Mouse (Mus musculus) layer of hippocampus, adult 6 months (tissue): Measurements from ENCODE around the gene Hist2h2be. TPM values are rescaled to one million over a fixed set of nuclear protein-coding genes. Genes with fewer than 3 reads are reported as not detected.

Experiments
- microRNA-seq: library from miRNA; unstranded; fragments of <30 nt; microRNA quantifications from one replicate; pipeline ENCODE4 v1.2.0, GENCODE M21; 2020
- polyA plus RNA-seq: library from polyadenylated mRNA; unstranded; fragments of <200 nt; fragmentation: Nextera tagmentation; gene quantifications from 2 replicates; pipeline ENCODE4 v1.2.3, GENCODE M21; 2021

Hist2h2be gene
- polyA plus RNA-seq, 1 experiment from 2014 or later: 7.2 TPM

Small RNA genes within 50 kb of the gene (microRNA-seq; reads per million reads assigned to microRNA genes)
- not detected for gene Gm44492
- gene Gm47311: not detected
- not detected for gene Gm47313

Other genes with a start within 250 kb of the Hist2h2be start
- gene Plekho1, start 225.1 kb upstream of the Hist2h2be start, polyA plus RNA-seq: 10.1 and 15.2 TPM in 2 replicates
- gene Vps45, start 162.7 kb upstream of the Hist2h2be start, polyA plus RNA-seq: 20.4 and 23.1 TPM in 2 replicates
- gene Otud7b, start 116.6 kb upstream of the Hist2h2be start, polyA plus RNA-seq: 7.7 and 8.0 TPM in 2 replicates
- gene Mtmr11, start 59.1 kb upstream of the Hist2h2be start, polyA plus RNA-seq: 2.4 and 3.0 TPM in 2 replicates
- 26.4 and 34.0 TPM in 2 replicates for gene Sf3b4, start 48.8 kb upstream of the Hist2h2be start, polyA plus RNA-seq
- 59.4 and 61.5 TPM in 2 replicates for gene Sv2a, start 40.0 kb upstream of the Hist2h2be start, polyA plus RNA-seq
- gene Bola1, start 1.4 kb upstream of the Hist2h2be start, polyA plus RNA-seq: 77.8 and 84.9 TPM in 2 replicates
- gene Hist2h2ab, start 1.3 kb upstream of the Hist2h2be start, polyA plus RNA-seq: 1.0 TPM in 1 of 2 replicates, not detected in the other
- gene Hist2h2ac, start 239 bp upstream of the Hist2h2be start, polyA plus RNA-seq: 3.7 and 6.7 TPM in 2 replicates
- 1.7 and 2.9 TPM in 2 replicates for gene Hist2h3c2, start 18.0 kb downstream of the Hist2h2be start, polyA plus RNA-seq
- 117 and 163 TPM in 2 replicates for gene Hist2h2aa2, start 19.2 kb downstream of the Hist2h2be start, polyA plus RNA-seq
- gene Hist2h2aa1, start 24.4 kb downstream of the Hist2h2be start, polyA plus RNA-seq: 141 and 245 TPM in 2 replicates
- gene Hist2h3c1, start 25.6 kb downstream of the Hist2h2be start, polyA plus RNA-seq: not detected in 2 replicates
- gene Hist2h4, start 42.2 kb downstream of the Hist2h2be start, polyA plus RNA-seq: 0.78 and 0.79 TPM in 2 replicates
- gene Hist2h3b, start 47.5 kb downstream of the Hist2h2be start, polyA plus RNA-seq: 5.1 and 5.5 TPM in 2 replicates
- 0.53 TPM in 1 of 2 replicates, not detected in the other for gene Hist2h2bb, start 48.6 kb downstream of the Hist2h2be start, polyA plus RNA-seq
- gene Fcgr1, start 72.8 kb downstream of the Hist2h2be start, polyA plus RNA-seq: 2.1 and 3.1 TPM in 2 replicates
- gene BC107364, start 231.2 kb downstream of the Hist2h2be start, polyA plus RNA-seq: 0.14 TPM in 1 of 2 replicates, not detected in the other